Mouse (Mus musculus): ENCODE measurements around the gene Ei24. TPM values are rescaled to one million over a fixed set of nuclear protein-coding genes. Genes with fewer than 3 reads are reported as not detected.

Ei24 gene
- polyA plus RNA-seq, 1 experiment = 26.8 TPM

GRCm38 (mm10) chr9:36802951-36803350, 5.8 kb upstream of the Ei24 start:
- TF ChIP-seq CTCF (IDR thresholded peaks at IDR 0.05; ENCODE audit: control insufficient read depth, insufficient read depth, low read length) = no peak
- TF ChIP-seq POLR2A (IDR thresholded peaks at IDR 0.05; ENCODE audit: borderline replicate concordance, control insufficient read depth, low read depth, low read length) = no peak
- 85% methylated on average over 3 of the region's 3 CpGs for WGBS
- Histone ChIP-seq H3K4me1 (ENCODE audit: control insufficient read depth, insufficient read depth, low read length) (no peaks in the 10 kb centered on the region), H3K27ac (ENCODE audit: control insufficient read depth, insufficient read depth, low read depth, low read length, poor library complexity) (no peak overlapping the region), H3K4me3 (replicated peaks; ENCODE audit: control insufficient read depth, low read depth, low read length) (no peak overlapping the region)

- Histone ChIP-seq H3K4me3 (replicated peaks; ENCODE audit: control insufficient read depth, low read depth, low read length) (no peak overlapping the region), H3K27ac (ENCODE audit: control insufficient read depth, insufficient read depth, low read depth, low read length, poor library complexity) (no peak overlapping the region), H3K4me1 (ENCODE audit: control insufficient read depth, insufficient read depth, low read length) (no peaks in the 10 kb centered on the region)
- WGBS = 86% methylated on average over 2 of the region's 2 CpGs
- TF ChIP-seq CTCF (IDR thresholded peaks at IDR 0.05; ENCODE audit: control insufficient read depth, insufficient read depth, low read length) (no peak), POLR2A (IDR thresholded peaks at IDR 0.05; ENCODE audit: borderline replicate concordance, control insufficient read depth, low read depth, low read length) (no peak)
Observed at GRCm38 (mm10) chr9:36801961-36802360, 4.8 kb upstream of the Ei24 start.

- no peak for TF ChIP-seq POLR2A (IDR thresholded peaks at IDR 0.05; ENCODE audit: borderline replicate concordance, control insufficient read depth, low read depth, low read length)
- no peak for TF ChIP-seq CTCF (IDR thresholded peaks at IDR 0.05; ENCODE audit: control insufficient read depth, insufficient read depth, low read length)
- 26% methylated on average over 5 of the region's 5 CpGs for WGBS
- Histone ChIP-seq H3K27ac (ENCODE audit: control insufficient read depth, insufficient read depth, low read depth, low read length, poor library complexity) (no peak overlapping the region), H3K4me1 (ENCODE audit: control insufficient read depth, insufficient read depth, low read length) (no peaks in the 10 kb centered on the region), H3K4me3 (replicated peaks; ENCODE audit: control insufficient read depth, low read depth, low read length) (peak overlapping the region; percentile 89)
Observed at GRCm38 (mm10) chr9:36796224-36796623, 969 bp downstream of the Ei24 start.

GRCm38 (mm10) chr9:36795556-36795955, 1.6 kb downstream of the Ei24 start:
- no peak overlapping the region for H3K27ac ChIP-seq (ENCODE audit: control insufficient read depth, insufficient read depth, low read depth, low read length, poor library complexity)
- H3K4me3 ChIP-seq (replicated peaks; ENCODE audit: control insufficient read depth, low read depth, low read length) = no peak overlapping the region
- TF ChIP-seq CTCF (IDR thresholded peaks at IDR 0.05; ENCODE audit: control insufficient read depth, insufficient read depth, low read length) (no peak), POLR2A (IDR thresholded peaks at IDR 0.05; ENCODE audit: borderline replicate concordance, control insufficient read depth, low read depth, low read length) (no peak)
- 75% methylated on average over 1 of the region's 1 CpGs for WGBS
- no peaks in the 10 kb centered on the region for H3K4me1 ChIP-seq (ENCODE audit: control insufficient read depth, insufficient read depth, low read length)

GRCm38 (mm10) chr9:36794487-36794886, 2.7 kb downstream of the Ei24 start:
- no peaks in the 10 kb centered on the region for H3K4me1 ChIP-seq (ENCODE audit: control insufficient read depth, insufficient read depth, low read length)
- H3K27ac ChIP-seq (ENCODE audit: control insufficient read depth, insufficient read depth, low read depth, low read length, poor library complexity) = no peak overlapping the region
- TF ChIP-seq CTCF (IDR thresholded peaks at IDR 0.05; ENCODE audit: control insufficient read depth, insufficient read depth, low read length) (no peak), POLR2A (IDR thresholded peaks at IDR 0.05; ENCODE audit: borderline replicate concordance, control insufficient read depth, low read depth, low read length) (no peak)
- no peak overlapping the region for H3K4me3 ChIP-seq (replicated peaks; ENCODE audit: control insufficient read depth, low read depth, low read length)
- WGBS = 73% methylated on average over 2 of the region's 2 CpGs

- Histone ChIP-seq H3K4me3 (replicated peaks; ENCODE audit: control insufficient read depth, low read depth, low read length) (no peak overlapping the region), H3K4me1 (ENCODE audit: control insufficient read depth, insufficient read depth, low read length) (no peaks in the 10 kb centered on the region), H3K27ac (ENCODE audit: control insufficient read depth, insufficient read depth, low read depth, low read length, poor library complexity) (no peak overlapping the region)
- TF ChIP-seq POLR2A (IDR thresholded peaks at IDR 0.05; ENCODE audit: borderline replicate concordance, control insufficient read depth, low read depth, low read length) (no peak), CTCF (IDR thresholded peaks at IDR 0.05; ENCODE audit: control insufficient read depth, insufficient read depth, low read length) (no peak)
- WGBS = 84% methylated on average over 3 of the region's 3 CpGs
Observed at GRCm38 (mm10) chr9:36792191-36792590, 5.0 kb downstream of the Ei24 start.

GRCm38 (mm10) chr9:36783921-36784320, 13.3 kb downstream of the Ei24 start:
- Histone ChIP-seq H3K27ac (ENCODE audit: control insufficient read depth, insufficient read depth, low read depth, low read length, poor library complexity) (no peak overlapping the region), H3K4me1 (ENCODE audit: control insufficient read depth, insufficient read depth, low read length) (no peaks in the 10 kb centered on the region), H3K4me3 (replicated peaks; ENCODE audit: control insufficient read depth, low read depth, low read length) (no peak overlapping the region)
- no peak for TF ChIP-seq POLR2A (IDR thresholded peaks at IDR 0.05; ENCODE audit: borderline replicate concordance, control insufficient read depth, low read depth, low read length)
- 79% methylated on average over 2 of the region's 2 CpGs for WGBS

GRCm38 (mm10) chr9:36769048-36769413, 28.2 kb downstream of the Ei24 start:
- TF ChIP-seq POLR2A (IDR thresholded peaks at IDR 0.05; ENCODE audit: borderline replicate concordance, control insufficient read depth, low read depth, low read length) (no peak), CTCF (IDR thresholded peaks at IDR 0.05; ENCODE audit: control insufficient read depth, insufficient read depth, low read length) (no peak)
- no peaks in the 10 kb centered on the region for H3K4me1 ChIP-seq (ENCODE audit: control insufficient read depth, insufficient read depth, low read length)
- H3K4me3 ChIP-seq (replicated peaks; ENCODE audit: control insufficient read depth, low read depth, low read length) = no peak overlapping the region
- 75% methylated on average over 1 of the region's 1 CpGs for WGBS
- H3K27ac ChIP-seq (ENCODE audit: control insufficient read depth, insufficient read depth, low read depth, low read length, poor library complexity) = no peak overlapping the region
